Mouse (Mus musculus) testis, adult 2 months (tissue): ENCODE data around the gene Smagp.

Experiments used
- CTCF ChIP-seq: fragments of 200-500 bp; IDR thresholded peaks from 2 replicates; pipeline ENCODE4 v1.5.1; 2012; ENCODE audit warnings: low read depth, mild to moderate bottlenecking, inconsistent platforms, low read length, moderate library complexity; ENCODE audit not compliant: control insufficient read depth, insufficient read depth, insufficient replicate concordance
- POLR2A ChIP-seq: fragments of 200-500 bp; IDR thresholded peaks from 2 replicates; pipeline ENCODE4 v1.6.1; 2012; ENCODE audit warnings: low read depth, mild to moderate bottlenecking, inconsistent platforms, low read length, moderate library complexity; ENCODE audit not compliant: control insufficient read depth

GRCm38 (mm10) chr15:100677675-100678074 is 40.9 kb upstream of the Smagp start:
- TF ChIP-seq CTCF (no peak), POLR2A (no peak)
